Mouse (Mus musculus) retina, adult 2 months (tissue): Measurements from ENCODE around the gene St3gal3.

ENCODE experiments used
- DNase-seq: peaks from one replicate; pipeline ENCODE4 v3.0.0-alpha.2; 2012; ENCODE audit warnings: low read depth, low spot score

St3gal3 gene

DNA sequence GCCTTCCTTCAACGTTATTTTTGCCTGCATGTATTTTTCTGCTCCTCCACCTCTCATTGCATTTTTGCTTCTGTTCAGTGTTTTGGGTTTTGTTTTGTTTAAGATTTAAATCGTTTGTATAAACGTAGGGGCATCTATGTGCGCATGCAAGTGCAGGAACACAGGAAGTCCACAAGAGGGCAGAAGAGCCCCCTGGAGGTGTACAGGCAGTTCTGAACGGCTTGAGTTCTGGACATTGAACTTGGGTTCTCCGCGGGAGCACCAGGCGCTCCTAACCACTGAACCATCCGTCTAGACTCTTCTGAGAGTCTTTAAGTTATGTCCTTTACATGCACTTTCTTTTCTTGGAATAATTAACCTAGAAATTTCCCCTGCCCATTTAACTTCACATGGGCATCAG, 44.8 kb downstream of the St3gal3 start:
- DNase-seq: peak; percentile 13

DNA sequence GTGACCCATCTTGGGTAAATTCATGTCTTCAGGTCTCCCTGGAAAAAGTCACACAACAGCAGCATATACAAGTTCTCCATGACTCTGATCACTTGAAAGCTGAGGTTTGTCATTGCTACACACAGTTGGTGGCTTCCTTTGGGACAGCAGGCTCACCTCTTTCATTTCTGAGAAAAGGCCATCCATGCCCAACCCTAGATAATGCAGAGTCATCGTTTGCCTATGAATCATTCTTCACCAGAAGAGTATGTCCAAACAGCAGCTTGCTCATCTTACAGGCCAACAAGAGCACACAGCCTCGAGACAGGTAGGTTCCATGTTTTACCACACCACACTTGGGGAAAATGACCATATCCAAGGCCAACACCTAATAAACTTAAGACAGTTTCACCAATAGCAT, 45.9 kb downstream of the St3gal3 start:
- no peak for DNase-seq

DNA sequence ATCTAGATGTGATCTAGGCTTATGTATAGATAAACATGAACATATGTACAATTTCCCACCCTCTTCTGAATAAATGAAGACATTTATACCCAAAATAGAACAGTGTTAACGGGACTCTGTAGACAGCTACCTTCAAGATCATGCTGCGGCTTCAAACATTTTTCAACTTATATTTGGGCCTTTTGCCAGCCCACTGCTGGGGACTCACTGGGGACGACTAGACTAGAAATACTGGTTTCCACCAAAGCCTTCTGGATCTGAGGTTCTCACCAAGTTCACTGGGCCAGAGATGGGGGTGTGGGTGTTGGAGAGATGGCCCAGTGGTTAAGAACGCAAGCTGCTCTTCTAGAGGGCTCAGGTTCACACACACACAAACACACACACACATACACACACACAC, 49.7 kb downstream of the St3gal3 start:
- DNase-seq: no peak

DNA sequence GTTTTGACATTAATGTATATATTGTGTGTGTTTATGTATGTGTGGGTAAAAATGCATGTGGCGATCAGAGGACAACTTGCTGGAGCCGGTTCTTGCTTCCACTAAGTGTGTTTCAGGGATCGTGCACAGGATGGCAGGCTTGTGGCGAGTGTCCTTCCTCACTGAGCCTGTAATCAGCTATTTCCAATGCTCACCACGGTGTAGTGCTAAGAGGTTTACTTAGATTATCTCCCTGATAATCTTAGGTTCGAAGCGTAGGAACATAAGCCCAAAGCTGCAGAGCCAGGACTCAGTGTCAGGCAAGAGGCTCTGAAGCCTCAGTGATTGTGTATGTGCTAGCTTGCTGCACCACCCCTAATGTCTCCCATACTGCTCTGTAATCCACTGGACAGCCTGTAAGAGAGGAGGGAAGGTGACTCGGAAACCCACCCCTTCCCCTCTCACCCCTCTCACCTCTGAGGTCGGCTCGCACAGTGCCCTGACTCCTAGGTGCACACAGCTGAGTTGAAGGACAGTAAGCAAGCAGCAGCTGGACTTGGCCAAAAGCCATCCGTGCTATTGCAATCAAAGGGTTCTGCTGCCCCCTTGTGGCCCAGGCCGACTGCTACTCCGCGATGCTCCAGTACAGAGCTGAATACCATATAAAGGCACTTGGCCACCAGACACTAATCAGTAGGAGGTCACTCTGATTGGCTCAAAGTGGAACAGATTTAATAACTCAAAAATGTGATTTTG, 51.3 kb downstream of the St3gal3 start:
- DNase-seq: peak; percentile 76

DNA sequence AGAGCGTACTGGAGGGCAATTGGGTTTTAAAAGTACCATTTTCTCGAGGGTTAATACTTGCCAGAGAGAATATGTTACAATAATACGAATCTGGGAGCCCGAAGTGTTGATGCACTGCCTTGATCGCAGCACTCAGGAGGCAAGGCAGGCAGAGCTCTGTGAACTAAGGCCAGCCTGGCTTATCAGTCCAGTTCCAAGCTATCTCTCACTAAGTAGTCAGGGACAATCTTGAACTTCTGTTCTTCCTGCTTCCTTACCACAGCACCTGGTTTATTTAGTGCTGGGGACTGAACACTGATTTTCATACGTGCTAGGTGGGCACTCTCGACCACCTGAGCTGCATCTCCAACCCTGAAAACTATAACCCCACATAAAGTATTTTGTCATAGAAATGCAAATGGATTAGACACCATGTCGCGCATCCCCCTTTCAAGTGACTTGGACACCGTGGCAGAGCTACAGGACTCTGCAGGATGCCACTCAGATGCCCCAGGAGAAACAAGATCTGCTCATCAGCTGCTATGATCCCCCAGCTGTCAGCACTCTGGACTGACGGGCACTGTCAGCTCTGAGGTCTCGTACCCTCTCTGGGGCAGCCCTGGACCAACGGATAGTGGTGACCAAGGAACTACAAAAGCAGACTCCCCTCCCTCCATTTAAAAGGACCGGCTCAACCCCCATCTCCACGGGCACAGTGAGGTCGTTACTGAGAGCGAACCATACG, 52.9 kb downstream of the St3gal3 start:
- no peak for DNase-seq

DNA sequence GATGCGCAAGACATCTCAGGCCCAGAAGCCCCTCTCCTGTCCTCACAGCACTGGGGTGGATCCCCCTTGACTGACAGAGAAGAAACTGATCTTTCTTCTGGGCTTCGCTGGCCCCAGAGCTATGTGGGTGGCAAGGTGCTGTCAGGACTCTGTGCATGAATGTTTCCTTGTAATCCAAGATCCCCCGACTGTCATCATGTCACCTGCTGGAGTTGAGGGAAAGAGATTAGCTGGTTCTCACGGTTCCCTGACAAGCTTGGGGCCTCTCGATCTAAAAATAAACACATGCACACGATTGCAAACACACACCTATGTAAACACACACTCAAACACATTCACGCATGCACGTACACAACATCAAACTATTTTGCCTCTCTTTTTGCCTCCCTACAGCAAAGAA, 54.2 kb downstream of the St3gal3 start:
- DNase-seq: no peak

DNA sequence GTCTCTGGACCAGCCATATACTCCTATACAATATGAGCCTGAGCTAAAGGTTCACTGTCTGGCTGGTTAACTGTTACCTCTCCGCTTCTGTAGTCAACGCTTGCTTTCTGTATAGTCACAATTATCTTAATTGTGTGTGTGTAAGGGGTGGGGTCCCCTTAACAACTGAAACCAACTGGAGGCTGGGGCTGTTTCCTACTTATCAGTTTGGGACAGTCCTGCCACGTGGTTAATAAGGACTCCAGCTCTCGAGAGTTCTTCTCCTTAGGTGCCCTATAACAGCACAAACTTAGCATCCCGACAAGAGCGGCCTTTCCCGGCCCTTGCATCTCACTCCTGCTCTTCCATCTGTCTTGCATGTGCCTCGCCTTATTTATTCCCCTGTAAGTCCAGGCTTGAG, 55.5 kb downstream of the St3gal3 start:
- DNase-seq: no peak

DNA sequence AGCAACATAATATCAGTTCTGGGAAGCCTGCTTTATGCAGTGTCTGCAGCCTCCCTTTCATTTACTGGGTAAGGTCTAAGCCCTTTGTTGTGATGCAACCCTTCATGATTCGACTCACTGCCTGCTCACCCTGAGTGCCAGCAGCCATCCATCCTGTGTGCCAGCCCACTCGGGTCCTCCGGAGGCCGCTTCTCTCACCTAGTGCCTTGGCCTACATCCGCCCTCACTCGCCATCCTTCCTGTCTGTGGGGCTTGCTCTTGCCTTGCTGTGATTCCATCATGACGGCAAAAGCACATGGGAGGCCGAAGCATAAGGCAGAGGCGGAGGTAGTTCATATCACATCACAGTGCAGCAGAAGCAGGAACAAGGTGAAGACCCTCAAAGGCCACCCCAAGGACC, 56.1 kb downstream of the St3gal3 start:
- DNase-seq: no peak

DNA sequence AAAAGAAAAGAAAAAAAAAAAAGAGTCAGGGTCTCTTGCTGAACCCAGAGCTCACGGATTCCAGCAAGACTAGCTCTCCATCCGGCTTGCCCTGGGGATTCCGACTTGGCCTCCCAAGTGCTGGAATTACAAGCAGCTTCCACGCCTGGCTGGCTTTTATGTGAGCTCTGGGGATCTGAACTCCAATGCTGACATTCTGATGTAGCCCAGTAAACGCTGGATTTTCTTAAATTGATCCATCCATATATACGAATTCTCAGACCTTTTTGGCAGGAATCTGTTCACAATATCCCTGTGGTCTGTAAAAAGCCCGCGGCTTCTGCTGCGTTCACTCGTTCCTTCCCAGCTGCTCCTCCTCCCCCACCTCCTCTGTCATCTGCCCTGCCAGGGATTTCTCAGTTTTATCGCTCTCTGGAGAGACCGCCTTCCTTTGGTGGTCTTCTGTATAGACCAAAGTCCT, 57.4 kb downstream of the St3gal3 start:
- DNase-seq: no peak

DNA sequence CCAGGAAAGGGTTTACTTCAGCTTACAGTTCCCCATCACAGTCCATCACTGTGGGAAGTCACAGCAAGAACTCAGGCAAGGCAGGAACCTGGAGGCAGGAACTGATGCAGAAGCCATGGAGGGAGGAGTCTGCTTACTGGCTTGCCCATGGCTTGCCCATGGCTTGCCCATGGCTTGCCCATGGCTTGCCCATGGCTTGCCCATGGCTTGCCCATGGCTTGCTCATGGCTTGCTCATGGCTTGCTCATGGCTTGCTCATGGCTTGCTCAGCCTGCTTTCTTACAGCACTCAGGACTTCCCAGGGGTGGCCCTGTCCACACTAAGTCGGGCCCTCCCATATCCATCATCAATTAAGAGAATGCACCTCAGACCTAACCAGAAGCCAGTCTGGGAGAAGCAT, 58.1 kb downstream of the St3gal3 start:
- DNase-seq: no peak

DNA sequence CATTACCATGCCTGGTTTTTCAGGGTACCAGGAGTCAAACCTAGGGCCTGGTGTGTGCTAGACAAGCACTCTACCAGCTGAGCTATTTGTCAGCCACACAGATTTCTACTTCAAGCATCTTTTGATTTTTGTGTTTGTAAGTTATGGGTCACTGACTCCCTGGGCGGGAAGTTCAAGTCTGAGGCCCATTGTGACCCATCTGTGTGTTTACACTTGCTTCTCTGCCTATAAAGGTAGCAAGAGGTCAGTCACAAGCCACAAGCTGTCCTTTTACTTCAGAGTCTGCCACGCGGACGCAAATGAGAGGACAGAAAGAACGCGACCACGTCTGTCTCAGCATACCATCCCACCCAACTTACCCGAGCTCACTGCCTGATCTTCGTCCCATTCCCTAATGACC, 59.4 kb downstream of the St3gal3 start:
- no peak for DNase-seq

DNA sequence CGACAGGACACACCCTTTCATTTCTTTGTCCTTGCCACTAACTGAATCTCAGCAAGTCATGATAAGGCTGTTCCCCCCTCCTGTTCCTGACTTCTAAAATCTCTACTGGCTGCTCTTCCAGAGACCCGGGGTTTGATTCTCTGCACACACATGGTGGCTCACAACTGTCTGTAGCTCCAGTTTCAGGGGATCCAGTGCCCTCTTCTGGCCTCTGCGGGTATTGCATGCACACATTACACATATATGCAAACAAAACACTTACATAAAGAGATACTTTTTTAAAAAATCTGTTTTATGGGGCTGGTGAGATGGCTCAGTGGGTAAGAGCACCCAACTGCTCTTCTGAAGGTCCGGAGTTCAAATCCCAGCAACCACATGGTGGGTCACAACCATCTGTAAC, 60.5 kb downstream of the St3gal3 start:
- DNase-seq: no peak

DNA sequence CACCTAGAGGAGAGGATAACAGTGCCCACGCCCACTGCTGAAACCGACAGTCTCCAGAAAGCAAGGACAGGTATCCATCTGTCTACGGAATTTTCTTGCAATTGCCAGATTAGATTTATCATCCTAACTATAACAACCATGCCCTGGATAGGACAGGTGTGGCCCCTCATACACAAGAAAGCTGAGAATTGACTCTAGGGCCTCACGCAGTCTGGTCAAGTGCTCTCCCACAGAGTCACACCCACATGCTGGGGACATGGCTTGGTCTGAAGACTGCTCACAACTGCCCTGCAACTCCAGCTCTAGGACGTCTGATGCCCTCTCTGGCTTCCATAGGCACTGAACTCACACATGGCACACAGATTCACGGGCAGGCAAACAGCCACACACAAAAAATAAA, 61.6 kb downstream of the St3gal3 start:
- no peak for DNase-seq

DNA sequence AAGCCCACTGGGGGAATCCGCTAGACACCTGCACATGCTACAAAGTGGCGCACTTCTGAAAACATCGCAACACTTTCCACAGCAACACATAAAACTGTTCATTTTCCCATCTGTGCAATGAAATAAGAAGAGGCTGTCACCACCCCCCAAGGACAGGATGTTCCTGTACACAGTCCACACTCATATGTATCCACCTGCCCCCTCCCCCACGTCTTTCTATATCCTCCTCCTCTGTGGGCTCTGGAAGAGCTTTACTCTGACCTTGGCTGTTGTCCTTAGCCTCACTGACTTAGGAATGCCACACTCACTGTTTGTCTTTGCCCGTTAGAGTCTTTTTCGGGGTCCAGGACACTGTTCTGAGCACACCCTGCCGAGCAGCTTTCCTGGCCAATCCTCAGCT, 62.8 kb downstream of the St3gal3 start:
- DNase-seq: no peak

DNA sequence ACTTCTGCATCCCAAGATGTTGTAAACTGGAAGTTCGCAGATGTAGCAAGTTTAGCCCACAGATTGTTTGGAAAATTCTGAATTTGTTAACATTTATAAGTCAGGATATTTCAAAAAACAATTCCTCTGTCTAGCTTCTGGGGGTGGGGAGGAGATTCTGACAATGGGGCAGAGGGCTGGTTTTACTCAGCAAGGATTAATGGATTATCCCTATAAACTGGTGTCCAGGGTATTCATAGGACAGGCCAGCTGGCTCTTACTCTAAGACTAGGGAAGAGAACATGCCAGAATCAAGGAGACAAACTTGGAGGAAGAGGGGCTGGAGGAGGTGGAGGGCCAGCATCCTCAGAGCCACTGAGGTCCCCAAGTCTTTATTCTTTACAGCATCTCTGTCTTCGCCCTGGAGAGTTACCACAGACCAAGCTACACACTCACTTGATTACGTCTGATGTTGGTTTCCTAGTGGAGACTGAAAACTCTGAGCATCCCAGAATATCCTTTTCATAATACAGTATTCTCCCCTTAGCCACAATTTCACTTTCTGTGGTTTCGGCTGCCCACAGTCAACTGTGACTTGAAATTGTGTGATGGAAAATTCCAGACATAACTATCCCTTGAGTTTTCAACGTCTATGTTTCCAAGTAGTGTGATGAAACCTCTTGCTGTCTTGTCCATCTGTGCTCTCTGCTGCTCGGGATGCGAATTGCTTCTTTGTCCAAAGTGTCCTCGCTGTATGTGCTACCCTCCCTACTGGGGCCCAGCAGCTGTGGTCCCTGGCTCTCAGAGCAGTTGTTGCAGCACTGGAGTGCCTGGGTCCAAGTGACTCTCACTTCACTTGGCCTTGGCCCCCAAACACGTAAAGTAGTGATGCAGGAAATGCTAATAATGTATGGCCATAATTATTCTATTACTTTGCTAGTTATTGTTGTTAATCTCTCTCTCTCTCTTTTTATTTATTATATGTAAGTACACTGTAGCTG, 64.2 kb downstream of the St3gal3 start:
- no peak for DNase-seq

DNA sequence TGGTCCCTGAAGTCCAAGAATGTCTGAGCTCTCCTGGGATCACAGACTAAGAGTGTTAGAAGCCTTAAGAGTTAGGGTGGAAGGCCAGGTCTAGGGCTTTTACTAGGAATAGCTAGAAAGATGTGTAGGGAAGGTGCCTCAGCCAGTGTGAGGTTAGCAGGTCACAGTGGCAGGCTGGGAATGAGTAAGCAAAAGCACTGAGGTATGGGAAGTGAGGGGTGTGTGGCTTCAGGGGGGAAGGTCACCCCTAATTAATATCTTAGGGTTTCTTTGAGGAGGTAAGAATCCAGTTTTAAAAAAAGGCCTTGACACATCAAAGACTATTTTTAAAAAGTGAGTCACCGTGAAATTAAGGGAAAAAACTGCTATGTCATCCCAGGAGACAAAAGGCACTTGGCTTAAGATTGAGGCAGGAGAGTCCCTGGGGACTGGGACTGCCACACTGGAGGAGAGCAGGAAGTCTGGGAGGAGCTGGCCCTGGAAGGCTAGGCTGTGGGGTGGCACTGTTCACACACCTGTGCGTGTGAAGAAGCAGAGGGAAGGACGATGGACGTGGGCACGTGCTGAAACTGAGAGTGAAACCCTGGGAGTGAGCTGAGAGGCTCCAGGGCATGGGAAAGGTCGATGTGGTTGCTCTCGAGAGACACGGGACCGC, 72.8 kb downstream of the St3gal3 start:
- DNase-seq: no peak

DNA sequence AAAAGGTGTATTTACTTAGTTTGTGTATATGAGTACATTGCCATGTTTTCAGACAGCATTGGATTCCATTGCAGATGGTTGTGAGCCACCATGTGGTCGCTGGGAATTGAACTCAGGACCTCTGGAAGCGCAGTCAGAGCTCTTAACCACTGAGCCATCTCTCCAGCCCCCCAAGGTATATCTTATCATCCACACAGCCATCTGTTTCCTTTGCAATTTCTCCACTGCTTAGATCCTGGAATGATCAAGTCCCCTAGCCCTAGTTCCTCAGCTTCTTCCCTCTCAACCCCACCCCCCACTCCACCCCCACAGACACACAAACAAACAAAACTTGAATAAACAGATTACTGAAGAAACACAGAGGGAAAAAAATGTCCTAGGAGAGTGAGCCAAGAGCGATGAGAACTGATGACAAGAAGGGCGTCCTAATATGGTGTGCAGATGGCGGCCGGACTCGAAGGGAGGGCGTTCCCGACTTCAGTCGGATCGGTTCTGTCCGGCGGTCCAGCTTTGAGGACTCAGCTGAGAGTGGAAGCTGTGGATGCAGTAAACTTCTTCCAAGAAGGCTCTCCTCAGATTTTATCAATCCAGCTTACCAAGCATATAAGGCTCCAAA, 73.7 kb downstream of the St3gal3 start:
- DNase-seq: no peak

DNA sequence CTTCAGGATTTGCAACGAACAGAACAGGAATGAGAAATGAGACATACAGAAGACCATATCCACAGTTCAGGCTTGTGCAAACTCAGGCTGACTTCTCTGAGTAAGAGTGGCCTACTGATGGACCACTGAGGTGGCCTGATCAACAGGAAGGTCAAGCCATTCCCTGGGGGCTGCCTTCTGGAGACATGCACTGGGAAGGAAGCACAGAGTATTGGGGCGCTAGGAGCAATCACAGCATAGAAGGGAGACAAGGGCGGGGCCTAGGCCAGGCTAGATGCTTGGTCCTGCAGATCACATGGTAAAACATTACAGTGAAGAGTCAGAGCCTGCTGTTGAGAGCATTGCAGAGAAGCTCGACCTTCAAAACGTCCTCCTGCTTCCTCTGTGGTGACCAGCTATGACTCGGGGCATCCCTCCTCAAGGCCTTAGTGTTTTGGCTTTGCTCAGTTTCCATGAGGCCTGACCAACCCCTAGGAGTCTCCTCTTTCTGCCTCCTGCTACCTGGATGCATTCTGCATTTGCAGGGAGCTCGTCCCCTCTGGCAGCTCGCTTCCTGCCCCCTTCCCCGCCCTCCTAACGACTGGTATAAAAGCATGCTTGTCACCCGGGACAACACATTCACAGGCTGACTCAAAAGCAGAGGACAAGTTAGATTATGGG, 74.8 kb downstream of the St3gal3 start:
- DNase-seq: no peak

DNA sequence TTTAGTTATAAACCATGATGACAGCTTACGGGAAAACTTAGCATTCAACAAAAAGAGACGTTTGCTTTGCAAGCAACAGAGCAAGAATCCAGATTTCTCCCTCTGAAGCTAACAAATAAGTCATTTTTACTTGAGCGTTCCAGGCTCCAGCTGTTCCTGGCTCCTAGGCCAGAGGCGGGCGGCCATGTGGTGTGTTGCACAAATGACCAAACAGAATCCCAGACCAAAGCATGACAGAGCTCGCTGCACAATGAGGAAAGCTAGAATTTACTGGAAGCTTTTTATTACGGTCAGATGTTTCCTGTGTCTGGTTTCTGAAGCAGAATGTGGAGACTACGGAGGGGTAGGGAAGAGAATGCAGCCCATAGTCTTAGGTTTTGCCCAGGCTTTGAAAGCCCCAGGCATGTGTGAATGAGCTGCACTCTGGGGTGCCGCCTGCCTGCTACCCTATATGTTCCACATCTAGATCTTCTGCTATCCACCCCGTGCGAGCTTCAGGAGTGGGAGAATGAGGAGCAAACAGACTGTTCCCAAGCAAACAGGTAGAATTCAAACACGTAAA, 76.5 kb downstream of the St3gal3 start:
- DNase-seq: no peak

DNA sequence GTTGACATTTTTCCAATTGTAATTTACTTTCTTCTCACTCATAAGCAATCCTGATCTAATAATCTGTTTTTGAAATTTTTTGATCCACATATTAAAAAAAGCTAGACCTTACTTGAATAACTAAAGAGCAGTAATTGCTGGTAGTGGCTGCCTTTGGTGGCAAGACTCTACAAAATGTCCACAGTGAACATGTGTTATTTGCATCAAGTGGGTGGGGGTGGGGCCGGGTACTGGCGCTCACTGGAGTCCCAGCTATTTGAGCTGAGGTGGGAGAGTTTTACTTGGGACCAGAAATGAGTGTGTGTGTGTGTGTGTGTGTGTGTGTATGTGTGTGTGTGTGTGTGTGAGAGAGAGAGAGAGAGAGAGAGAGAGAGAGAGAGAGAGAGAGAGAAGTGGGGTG, 77.6 kb downstream of the St3gal3 start:
- no peak for DNase-seq
